11 mouse cellular contexts compared by ENCODE assay signal in the genomic region with DNA sequence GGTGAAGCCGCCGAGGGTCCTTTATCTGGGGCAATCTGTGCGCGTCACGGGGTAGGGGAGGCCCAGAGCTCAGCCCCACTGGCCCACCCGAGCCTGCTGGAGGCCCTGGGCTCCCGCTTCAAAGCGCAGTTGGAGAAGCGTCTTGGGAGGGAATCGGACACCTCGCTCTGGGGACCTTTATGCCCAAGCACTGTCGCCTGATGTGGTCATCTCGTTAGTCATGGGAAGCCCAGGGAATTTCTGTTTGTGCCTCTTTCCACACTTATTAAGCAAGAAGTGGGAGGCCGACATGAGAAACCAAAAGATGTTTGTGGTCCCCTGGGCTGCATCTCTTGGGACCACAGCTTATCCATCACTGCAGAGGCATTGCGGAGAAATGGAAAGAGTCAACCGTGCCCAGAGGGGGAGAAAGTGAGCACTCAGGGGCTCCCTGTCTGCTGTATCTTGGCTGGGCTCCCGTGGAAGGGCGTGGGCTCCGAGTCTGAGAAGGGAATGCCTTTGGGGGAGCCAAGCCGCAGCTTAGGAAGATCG.
DNase-seq lines count a peak whose midpoint lies in the region; ATAC-seq and TF ChIP-seq lines count a peak whose summit lies in the region.
"Had no signal": no experiment of that assay in that cellular context is flagged by ENCODE, and none has a peak within 500 bp of the region (broad histone marks: within the 10 kb centered on the region; RNA-seq: fewer than 3 reads in every experiment).

No protein-coding gene starts in this region.

- ATAC-seq in kidney, embryonic 16.5 days (ENCODE audit: low FRiP score, low TSS enrichment), result no peak
- ATAC-seq in midbrain, embryonic 14.5 days (ENCODE audit: low FRiP score, low TSS enrichment), result no peak
- ATAC-seq: liver, embryonic 12.5 days had no signal

- H3K27ac ChIP-seq in kidney, embryonic 16.5 days (ENCODE audit: low read length), result no peak overlapping the region
- peak overlapping the region; percentile 77 for H3K27ac ChIP-seq in hindbrain, embryonic 10.5 days
- no peak overlapping the region for H3K27ac ChIP-seq in midbrain, embryonic 14.5 days (replicated peaks; ENCODE audit: low read depth, low read length)
- H3K27ac ChIP-seq: liver, embryonic 12.5 days had no signal

- 6% methylated on average over 21 of the region's 21 CpGs for WGBS in kidney, embryonic 16.5 days
- 20% methylated on average over 21 of the region's 21 CpGs for WGBS in hindbrain, embryonic 10.5 days
- 7% methylated on average over 21 of the region's 21 CpGs for whole genome bisulfite sequencing in midbrain, embryonic 14.5 days

- peak overlapping the region; percentile 16 for H3K4me3 ChIP-seq in kidney, embryonic 16.5 days (ENCODE audit: low read length)
- peak overlapping the region; percentile 30 for H3K4me3 ChIP-seq in hindbrain, embryonic 10.5 days
- H3K4me3 ChIP-seq in midbrain, embryonic 14.5 days (replicated peaks; ENCODE audit: low read depth, low read length), result no peak overlapping the region
- H3K4me3 ChIP-seq: liver, embryonic 12.5 days had no signal

- no peak for TF ChIP-seq CTCF in brain, embryonic 14.5 days (IDR thresholded peaks at IDR 0.05; ENCODE audit: borderline replicate concordance, extremely low read depth, insufficient read depth, insufficient read length)

- DNase-seq in kidney, adult 11 months, result no peak
- peak; percentile 33 for DNase-seq in brain, embryonic 14.5 days (ENCODE audit: low read depth)
- no peak for DNase-seq in hindbrain, embryonic 10.5 days (ENCODE audit: low spot score)
- peak; percentile 46 for DNase-seq in midbrain, embryonic 14.5 days
- DNase-seq in gastrocnemius, adult 18-20 months (ENCODE audit: low spot score), result no peak
- no peak for DNase-seq in natural killer cell, adult 2 months (ENCODE audit: low spot score in 2 of 2)
- DNase-seq in layer of hippocampus, postnatal 14 days (ENCODE audit: low spot score in 2 of 2), result no peak
- DNase-seq: cerebellum, adult 11-12 months; kidney, adult 2 months had no signal

- H3K9ac ChIP-seq in kidney, embryonic 16.5 days (replicated peaks; ENCODE audit: low read length), result 0 out of 2 replicates have a peak overlapping the region, but pooled peaks have one; percentile 22
- H3K9ac ChIP-seq in midbrain, embryonic 14.5 days (replicated peaks; ENCODE audit: low read length), result no peak overlapping the region
- H3K9ac ChIP-seq: liver, embryonic 12.5 days had no signal

- no peak for TF ChIP-seq POLR2A in brain, embryonic 14.5 days (IDR thresholded peaks at IDR 0.05; ENCODE audit: borderline replicate concordance, extremely low read depth, insufficient read depth, insufficient read length, poor library complexity, severe bottlenecking)

- no peaks in the 10 kb centered on the region for H3K36me3 ChIP-seq in kidney, embryonic 16.5 days (ENCODE audit: insufficient read depth, low read length)
- no peaks in the 10 kb centered on the region for H3K36me3 ChIP-seq in hindbrain, embryonic 10.5 days
- no peaks in the 10 kb centered on the region for H3K36me3 ChIP-seq in midbrain, embryonic 14.5 days (ENCODE audit: control insufficient read depth, insufficient read depth, low read length)
- H3K36me3 ChIP-seq: liver, embryonic 12.5 days had no signal

- H3K4me1 ChIP-seq in kidney, embryonic 16.5 days (ENCODE audit: insufficient read depth, low read length), result peaks cover 30% of the 10 kb centered on the region
- H3K4me1 ChIP-seq in hindbrain, embryonic 10.5 days (replicated peaks), result peaks cover 77% of the 10 kb centered on the region
- peaks cover 51% of the 10 kb centered on the region for H3K4me1 ChIP-seq in midbrain, embryonic 14.5 days (ENCODE audit: control insufficient read depth, insufficient read depth, low read length)
- H3K4me1 ChIP-seq: liver, embryonic 12.5 days had no signal

- H3K4me2 ChIP-seq in kidney, embryonic 16.5 days (replicated peaks; ENCODE audit: low read depth, low read length), result peak overlapping the region; percentile 24; the same call in 1 of the 2 replicates
- H3K4me2 ChIP-seq in midbrain, embryonic 14.5 days (ENCODE audit: low read length), result peak overlapping the region; percentile 23
- H3K4me2 ChIP-seq: liver, embryonic 12.5 days had no signal

- H3K27me3 ChIP-seq in kidney, embryonic 16.5 days (ENCODE audit: insufficient read depth, low read length), result peaks cover 37% of the 10 kb centered on the region
- H3K27me3 ChIP-seq in hindbrain, embryonic 10.5 days (ENCODE audit: insufficient read depth, poor library complexity, severe bottlenecking), result peaks cover 40% of the 10 kb centered on the region
- H3K27me3 ChIP-seq in midbrain, embryonic 14.5 days (ENCODE audit: control insufficient read depth, insufficient read depth, low read length), result peaks cover 5% of the 10 kb centered on the region; the same call in 1 of the 2 replicates

- no peaks in the 10 kb centered on the region for H3K9me3 ChIP-seq in kidney, embryonic 16.5 days (ENCODE audit: low read length)
- H3K9me3 ChIP-seq in hindbrain, embryonic 10.5 days, result no peaks in the 10 kb centered on the region
- H3K9me3 ChIP-seq in midbrain, embryonic 14.5 days (ENCODE audit: control insufficient read depth, low read length), result no peaks in the 10 kb centered on the region

Comparison
In these comparisons a context has a peak if more than half of its experiments do, and no peak if none do; other contexts are left out.
1. DNase-seq: peak in brain, embryonic 14.5 days (single experiment) and midbrain, embryonic 14.5 days (single experiment); none in kidney, adult 11 months (single experiment), hindbrain, embryonic 10.5 days (single experiment), gastrocnemius, adult 18-20 months (single experiment), natural killer cell, adult 2 months (0 of 2) and layer of hippocampus, postnatal 14 days (0 of 2).